Mouse (Mus musculus): ENCODE data around the gene Vpreb3. TPM values are rescaled to one million over a fixed set of nuclear protein-coding genes. Genes with fewer than 3 reads are reported as not detected.
A peak's percentile ranks its signal among the peaks of the same experiment; 100 is the strongest.

Gene Vpreb3
- total and polyA plus RNA-seq, 3 experiments: not detected

DNA sequence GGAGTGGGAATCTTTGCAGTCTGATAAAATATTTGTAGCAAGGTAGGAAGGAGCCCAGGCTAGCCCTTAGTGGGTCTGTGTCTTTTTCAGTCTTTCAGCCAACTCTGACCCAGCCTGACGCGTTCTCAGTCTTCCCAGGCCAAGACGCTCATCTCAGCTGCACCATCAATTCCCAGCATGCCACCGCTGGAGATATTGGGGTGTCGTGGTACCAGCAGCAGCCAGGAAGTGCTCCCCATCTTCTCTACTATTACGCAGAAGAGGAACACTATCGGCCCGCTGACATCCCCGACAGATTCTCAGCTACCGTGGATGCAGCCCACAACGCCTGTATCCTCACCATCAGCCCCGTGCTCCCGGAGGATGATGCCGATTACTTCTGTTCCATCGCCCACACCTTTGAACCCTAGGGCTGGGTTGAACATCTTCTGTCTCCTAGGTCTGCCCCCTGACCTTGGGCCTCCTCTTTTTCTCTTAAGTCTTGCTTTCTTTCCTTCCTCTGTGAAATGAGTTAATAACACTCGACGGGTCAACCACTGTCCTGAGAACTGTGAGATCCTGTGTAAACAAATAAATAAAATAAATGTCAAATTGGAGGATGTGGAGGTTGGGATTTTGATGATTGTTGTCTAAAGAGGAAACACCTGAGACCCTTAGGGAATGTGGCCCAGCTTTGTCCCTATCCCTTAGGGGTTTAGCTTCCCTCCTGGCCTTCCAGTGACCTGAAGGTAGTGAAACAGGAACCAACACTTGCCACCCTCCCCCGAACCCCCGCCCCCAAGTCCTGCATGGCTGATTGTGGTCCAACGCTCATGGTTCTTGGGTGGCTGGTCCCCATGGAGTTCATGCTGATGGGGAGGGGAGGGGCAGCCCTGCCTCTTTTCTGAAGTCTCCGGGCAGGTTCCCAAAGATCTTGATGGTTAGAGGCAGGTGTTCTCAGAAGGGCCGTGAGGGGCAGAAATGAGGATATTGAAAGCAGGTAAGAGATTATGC lies 6.5 kb downstream of the Vpreb3 start:
- Histone ChIP-seq H3K36me3 (replicated peaks) (no peaks in the 10 kb centered on the region), H3K27me3 (ENCODE audit: insufficient read depth, low read length) (peaks cover 43% of the 10 kb centered on the region), H3K4me1 (ENCODE audit: insufficient read depth, low read depth, low read length) (peaks cover 15% of the 10 kb centered on the region), H3K4me3 (ENCODE audit: low read depth, low read length) (no peak overlapping the region), H3K9me3 (replicated peaks) (no peaks in the 10 kb centered on the region)
- no peak for ATAC-seq (ENCODE audit: extremely low read depth, insufficient number of reproducible peaks, low FRiP score, poor library complexity, severe bottlenecking)
- no peak for DNase-seq (ENCODE audit: low spot score)
- TF ChIP-seq GATA1 (IDR thresholded peaks at IDR 0.05; ENCODE audit: borderline replicate concordance, low read length) (no peak), TAL1 (conservative IDR thresholded peaks at IDR 0.05; ENCODE audit: low read depth, low read length) (no peak), CTCF (IDR thresholded peaks at IDR 0.05; ENCODE audit: low read depth, low read length) (no peak), GATA2 (IDR thresholded peaks at IDR 0.05; ENCODE audit: borderline replicate concordance, low read depth, low read length) (no peak), POLR2AphosphoS5 (IDR thresholded peaks at IDR 0.05; ENCODE audit: insufficient replicate concordance, low read depth, low read length) (no peak)

DNA sequence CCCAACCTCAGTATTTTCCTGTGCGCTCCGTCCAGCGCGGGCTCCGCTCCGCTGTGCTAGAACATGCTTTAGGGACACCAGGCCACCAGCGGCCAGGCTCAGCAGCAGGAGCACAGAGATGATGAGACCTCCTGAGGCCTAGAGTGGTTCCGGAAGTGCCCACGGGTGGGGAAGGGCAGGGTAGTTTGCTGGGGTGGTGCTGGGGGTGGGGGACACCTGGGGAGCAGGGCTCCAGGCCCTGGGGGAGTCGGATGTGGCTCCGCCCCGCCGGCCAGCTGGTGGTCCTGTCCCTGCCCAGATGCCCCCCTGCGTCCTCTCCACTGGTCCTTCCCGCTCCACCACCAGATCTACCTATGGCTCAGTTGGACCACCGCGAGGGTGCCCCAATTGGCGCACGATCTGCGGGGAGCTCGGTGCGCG lies 7.9 kb downstream of the Vpreb3 start:
- Histone ChIP-seq H3K36me3 (replicated peaks) (no peaks in the 10 kb centered on the region), H3K9me3 (replicated peaks) (no peaks in the 10 kb centered on the region), H3K4me1 (ENCODE audit: insufficient read depth, low read depth, low read length) (peaks cover 15% of the 10 kb centered on the region), H3K4me3 (ENCODE audit: low read depth, low read length) (no peak overlapping the region), H3K27me3 (ENCODE audit: insufficient read depth, low read length) (peaks cover 46% of the 10 kb centered on the region)
- DNase-seq (ENCODE audit: low spot score) (no peak), ATAC-seq (ENCODE audit: extremely low read depth, insufficient number of reproducible peaks, low FRiP score, poor library complexity, severe bottlenecking) (no peak)
- no peak for TF ChIP-seq CTCF (IDR thresholded peaks at IDR 0.05; ENCODE audit: low read depth, low read length)
- TF ChIP-seq GATA2 (IDR thresholded peaks at IDR 0.05; ENCODE audit: borderline replicate concordance, low read depth, low read length): no peak
- no peak for TF ChIP-seq TAL1 (conservative IDR thresholded peaks at IDR 0.05; ENCODE audit: low read depth, low read length)
- TF ChIP-seq GATA1 (IDR thresholded peaks at IDR 0.05; ENCODE audit: borderline replicate concordance, low read length): no peak
- TF ChIP-seq POLR2AphosphoS5 (IDR thresholded peaks at IDR 0.05; ENCODE audit: insufficient replicate concordance, low read depth, low read length): no peak

DNA sequence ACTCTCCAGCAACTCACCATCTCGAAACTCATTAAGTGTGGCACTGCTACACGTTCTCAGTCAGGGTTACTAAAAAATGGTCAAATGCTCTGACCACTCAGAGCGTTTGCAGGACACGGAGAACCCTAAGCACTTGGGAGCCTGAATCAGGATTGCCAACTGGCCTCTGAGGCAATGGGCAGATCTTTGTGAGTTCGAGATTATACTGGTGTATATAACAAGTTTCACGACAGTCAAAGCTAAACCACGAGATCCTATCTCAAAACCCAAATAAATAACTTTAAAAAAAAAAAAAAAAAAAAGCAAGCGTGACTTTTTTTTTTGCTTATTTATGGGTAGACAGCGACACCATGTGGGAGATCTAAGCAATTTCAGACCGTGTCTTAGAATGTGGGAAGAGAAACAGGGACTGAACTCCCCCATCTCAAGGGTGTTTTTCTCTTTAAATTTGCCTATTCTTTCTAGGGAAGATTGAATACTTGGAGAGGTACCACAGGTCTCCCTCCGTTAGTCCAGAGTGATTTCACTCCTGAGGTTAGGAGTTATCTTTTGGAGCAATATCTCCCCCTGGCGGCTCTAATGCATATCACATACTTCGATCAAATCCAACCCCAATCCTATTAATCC lies 8.7 kb downstream of the Vpreb3 start:
- peak; percentile 22; the same call in 1 of the 2 replicates for ATAC-seq (ENCODE audit: extremely low read depth, insufficient number of reproducible peaks, low FRiP score, poor library complexity, severe bottlenecking)
- H3K36me3 ChIP-seq (replicated peaks): no peaks in the 10 kb centered on the region
- DNase-seq (ENCODE audit: low spot score): no peak
- TF ChIP-seq CTCF (IDR thresholded peaks at IDR 0.05; ENCODE audit: low read depth, low read length) (peak; percentile 18; the same call in 1 of the 2 replicates), TAL1 (conservative IDR thresholded peaks at IDR 0.05; ENCODE audit: low read depth, low read length) (no peak), GATA2 (IDR thresholded peaks at IDR 0.05; ENCODE audit: borderline replicate concordance, low read depth, low read length) (no peak)
- peaks cover 46% of the 10 kb centered on the region for H3K27me3 ChIP-seq (ENCODE audit: insufficient read depth, low read length)
- no peaks in the 10 kb centered on the region for H3K9me3 ChIP-seq (replicated peaks)
- peaks cover 15% of the 10 kb centered on the region for H3K4me1 ChIP-seq (ENCODE audit: insufficient read depth, low read depth, low read length)
- no peak overlapping the region for H3K4me3 ChIP-seq (ENCODE audit: low read depth, low read length)

DNA sequence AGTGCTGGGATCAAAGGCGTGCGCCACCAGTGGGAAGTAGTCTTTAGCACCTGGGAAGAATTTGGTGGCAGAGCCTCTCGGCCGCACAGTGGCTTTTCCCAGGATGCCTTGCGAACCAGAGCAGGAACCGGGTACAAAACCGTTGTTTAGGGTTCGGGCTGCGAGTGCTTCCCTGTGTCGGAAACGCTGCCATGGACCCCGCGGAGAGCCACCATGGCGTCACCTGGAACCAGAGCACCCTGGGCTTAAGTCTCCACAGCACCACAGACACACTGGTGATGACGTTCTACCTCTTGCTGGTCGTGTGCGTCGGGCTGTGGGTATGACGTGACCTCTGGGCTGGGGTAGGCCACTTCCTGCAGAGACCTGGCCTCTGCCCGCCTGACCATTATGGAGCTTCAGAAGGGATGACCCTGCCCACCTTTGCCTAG lies 11.5 kb downstream of the Vpreb3 start, which contains the start of gene Gm5134:
TSS of gene Gm5134 (plus strand) at position 134 of the 431 bp plus-strand sequence.
- TF ChIP-seq TAL1 (conservative IDR thresholded peaks at IDR 0.05; ENCODE audit: low read depth, low read length): no peak
- no peak for TF ChIP-seq GATA1 (IDR thresholded peaks at IDR 0.05; ENCODE audit: borderline replicate concordance, low read length)
- TF ChIP-seq GATA2 (IDR thresholded peaks at IDR 0.05; ENCODE audit: borderline replicate concordance, low read depth, low read length): no peak
- no peak for TF ChIP-seq POLR2AphosphoS5 (IDR thresholded peaks at IDR 0.05; ENCODE audit: insufficient replicate concordance, low read depth, low read length)
- TF ChIP-seq CTCF (IDR thresholded peaks at IDR 0.05; ENCODE audit: low read depth, low read length): no peak
- DNase-seq (ENCODE audit: low spot score): no peak
- Histone ChIP-seq H3K36me3 (replicated peaks) (no peaks in the 10 kb centered on the region), H3K27me3 (ENCODE audit: insufficient read depth, low read length) (peaks cover 35% of the 10 kb centered on the region), H3K4me1 (ENCODE audit: insufficient read depth, low read depth, low read length) (peaks cover 15% of the 10 kb centered on the region), H3K9me3 (replicated peaks) (no peaks in the 10 kb centered on the region), H3K4me3 (ENCODE audit: low read depth, low read length) (no peak within 1 kb of the TSS)
- ATAC-seq (ENCODE audit: extremely low read depth, insufficient number of reproducible peaks, low FRiP score, poor library complexity, severe bottlenecking): no peak

DNA sequence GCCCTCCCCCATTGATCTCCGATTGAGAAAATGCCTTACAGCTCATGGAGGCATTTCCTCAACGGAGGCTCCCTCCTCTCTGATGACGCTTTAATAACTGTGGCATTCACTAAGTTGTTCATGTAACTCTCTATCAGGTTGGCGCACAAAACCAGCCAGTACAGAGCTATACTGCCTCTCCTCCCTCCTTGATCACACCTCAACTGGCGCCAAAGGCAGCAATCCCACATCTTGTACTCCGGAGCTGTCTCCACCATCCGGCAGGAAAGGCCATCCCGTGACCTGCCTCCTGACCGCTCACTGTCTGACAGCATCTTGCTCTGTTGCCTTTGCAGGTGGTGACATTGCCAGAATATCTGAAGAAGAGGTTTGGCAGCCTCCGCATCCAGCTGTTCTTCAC lies 31.0 kb downstream of the Vpreb3 start:
- Histone ChIP-seq H3K36me3 (replicated peaks) (no peaks in the 10 kb centered on the region), H3K9me3 (replicated peaks) (peaks cover 7% of the 10 kb centered on the region), H3K4me3 (ENCODE audit: low read depth, low read length) (no peak overlapping the region), H3K27me3 (ENCODE audit: insufficient read depth, low read length) (no peaks in the 10 kb centered on the region), H3K4me1 (ENCODE audit: insufficient read depth, low read depth, low read length) (no peaks in the 10 kb centered on the region)
- ATAC-seq (ENCODE audit: extremely low read depth, insufficient number of reproducible peaks, low FRiP score, poor library complexity, severe bottlenecking) (no peak), DNase-seq (ENCODE audit: low spot score) (no peak)
- TF ChIP-seq GATA2 (IDR thresholded peaks at IDR 0.05; ENCODE audit: borderline replicate concordance, low read depth, low read length) (no peak), POLR2AphosphoS5 (IDR thresholded peaks at IDR 0.05; ENCODE audit: insufficient replicate concordance, low read depth, low read length) (no peak), GATA1 (IDR thresholded peaks at IDR 0.05; ENCODE audit: borderline replicate concordance, low read length) (no peak), CTCF (IDR thresholded peaks at IDR 0.05; ENCODE audit: low read depth, low read length) (no peak), TAL1 (conservative IDR thresholded peaks at IDR 0.05; ENCODE audit: low read depth, low read length) (no peak)

GRCm38 (mm10) chr10:75975216-75975615 lies 32.4 kb downstream of the Vpreb3 start:
- no peaks in the 10 kb centered on the region for H3K36me3 ChIP-seq (replicated peaks)
- no peaks in the 10 kb centered on the region for H3K27me3 ChIP-seq (ENCODE audit: insufficient read depth, low read length)
- H3K4me1 ChIP-seq (ENCODE audit: insufficient read depth, low read depth, low read length): no peaks in the 10 kb centered on the region
- TF ChIP-seq GATA1 (IDR thresholded peaks at IDR 0.05; ENCODE audit: borderline replicate concordance, low read length) (no peak), GATA2 (IDR thresholded peaks at IDR 0.05; ENCODE audit: borderline replicate concordance, low read depth, low read length) (no peak), TAL1 (conservative IDR thresholded peaks at IDR 0.05; ENCODE audit: low read depth, low read length) (no peak), CTCF (IDR thresholded peaks at IDR 0.05; ENCODE audit: low read depth, low read length) (no peak), POLR2AphosphoS5 (IDR thresholded peaks at IDR 0.05; ENCODE audit: insufficient replicate concordance, low read depth, low read length) (no peak)
- H3K4me3 ChIP-seq (ENCODE audit: low read depth, low read length): no peak overlapping the region
- H3K9me3 ChIP-seq (replicated peaks): peaks cover 7% of the 10 kb centered on the region
- DNase-seq (ENCODE audit: low spot score): no peak
- no peak for ATAC-seq (ENCODE audit: extremely low read depth, insufficient number of reproducible peaks, low FRiP score, poor library complexity, severe bottlenecking)
